ENCODE assay signal across 28 mouse cellular contexts in genomic region chr4:119498319-119498848, GRCm38 (mm10). TPM values are rescaled to one million over a fixed set of nuclear protein-coding genes. Genes with fewer than 3 reads are reported as not detected.
"Had no signal": no experiment of that assay in that cellular context is flagged by ENCODE, and none has a peak within 500 bp of the region (broad histone marks: within the 10 kb centered on the region; RNA-seq: fewer than 3 reads in every experiment).

No protein-coding gene starts in this region.

- H3K27ac ChIP-seq: heart, adult 2 months; heart, embryonic 13.5 days; heart, embryonic 15.5 days; hindbrain, embryonic 13.5 days; hindbrain, embryonic 15.5 days; hindbrain, postnatal 0 days; kidney, embryonic 15.5 days; kidney, postnatal 0 days; limb, embryonic 10.5 days; limb, embryonic 12.5 days; liver, embryonic 13.5 days; liver, embryonic 15.5 days had no signal

- H3K4me1 ChIP-seq: heart, embryonic 13.5 days; heart, embryonic 15.5 days; hindbrain, embryonic 13.5 days; hindbrain, embryonic 15.5 days; kidney, embryonic 15.5 days; limb, embryonic 10.5 days; limb, embryonic 12.5 days; liver, embryonic 13.5 days; liver, embryonic 15.5 days had no signal

- H3K27me3 ChIP-seq: hindbrain, embryonic 15.5 days had no signal

- H3K36me3 ChIP-seq: heart, embryonic 13.5 days; heart, embryonic 15.5 days; hindbrain, embryonic 13.5 days; hindbrain, embryonic 15.5 days; kidney, embryonic 15.5 days; limb, embryonic 10.5 days; limb, embryonic 12.5 days; liver, embryonic 13.5 days; liver, embryonic 15.5 days had no signal

- ATAC-seq: hindbrain, postnatal 0 days; intestine, embryonic 16.5 days had no signal

- H3K9me3 ChIP-seq: heart, embryonic 13.5 days; heart, embryonic 15.5 days; hindbrain, embryonic 13.5 days; hindbrain, embryonic 15.5 days; kidney, embryonic 15.5 days; limb, embryonic 10.5 days; limb, embryonic 12.5 days; liver, embryonic 13.5 days; liver, embryonic 15.5 days had no signal

- DNase-seq: gastrocnemius, postnatal 14 days; gastrocnemius, postnatal 36 days; heart, adult 11 months; heart, adult 2 months; heart, postnatal 14 days; heart, postnatal 36 days; kidney, adult 11 months; kidney, adult 2 months; kidney, adult 9 months; kidney, postnatal 14 days; kidney, postnatal 36 days; layer of hippocampus, adult 9-11 months; layer of hippocampus, postnatal 36 days; liver; liver, embryonic 13.5 days had no signal

- H3K9ac ChIP-seq: heart, embryonic 13.5 days; heart, embryonic 15.5 days; hindbrain, embryonic 13.5 days; hindbrain, embryonic 15.5 days; kidney, embryonic 15.5 days; limb, embryonic 12.5 days; liver, embryonic 13.5 days; liver, embryonic 15.5 days had no signal

- H3K4me3 ChIP-seq: heart, adult 2 months; heart, embryonic 13.5 days; heart, embryonic 15.5 days; hindbrain, embryonic 13.5 days; hindbrain, embryonic 15.5 days; kidney, embryonic 15.5 days; limb, embryonic 10.5 days; limb, embryonic 12.5 days; liver, embryonic 13.5 days; liver, embryonic 15.5 days had no signal

- H3K4me2 ChIP-seq: heart, embryonic 11.5 days; heart, embryonic 13.5 days; heart, embryonic 15.5 days; hindbrain, embryonic 13.5 days; hindbrain, embryonic 15.5 days; kidney, embryonic 15.5 days; limb, embryonic 12.5 days; liver, embryonic 11.5 days; liver, embryonic 13.5 days; liver, embryonic 15.5 days had no signal

RNA-seq across cellular contexts. Expression of gene Rimkla, which starts 6.0 kb away (rescaled TPM):
- polyA plus RNA-seq: liver, embryonic 15.5 days had no signal
